Mouse (Mus musculus): ENCODE measurements around the gene Ccnb1ip1. TPM values are rescaled to one million over a fixed set of nuclear protein-coding genes. Genes with fewer than 3 reads are reported as not detected.
"Not testable (repeated sequence)": the region's sequence is repeated elsewhere in the genome, so short reads cannot be mapped to it uniquely, and the experiment has no call there.

Ccnb1ip1 gene
- not detected in 2 replicates for total RNA-seq (2017)

DNA sequence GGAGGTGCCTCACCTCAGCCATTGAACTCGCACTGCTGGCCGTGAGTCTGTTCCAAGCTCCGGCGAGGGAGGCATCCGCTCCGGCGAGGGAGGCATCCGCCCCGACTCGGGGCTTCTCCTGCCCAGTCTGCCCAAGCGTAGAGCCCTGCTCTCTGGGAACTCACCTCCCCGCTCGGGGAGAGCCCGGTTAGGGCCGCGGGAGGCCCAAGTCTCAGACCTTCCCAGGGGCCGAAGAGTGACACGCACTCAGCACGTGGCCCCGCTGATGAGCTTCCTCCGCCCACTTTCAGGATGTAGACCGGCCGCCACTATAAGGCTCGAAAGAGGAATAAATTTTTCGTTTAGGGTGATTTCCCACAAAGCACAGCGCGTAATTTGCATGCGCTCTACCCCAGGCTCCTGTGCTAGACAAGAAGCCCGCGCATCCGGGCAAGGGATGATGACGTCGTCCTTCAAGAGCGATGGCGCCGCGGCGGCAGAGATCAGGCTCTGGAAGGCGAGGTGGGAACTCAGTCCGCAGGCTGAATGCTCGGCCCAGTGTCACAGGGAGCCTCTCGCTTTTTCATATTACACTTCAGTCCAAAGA, at the start of gene Ccnb1ip1, which contains the start of gene Parp2:
TSS of gene Ccnb1ip1 (minus strand) at position 246 of the 586 bp plus-strand sequence.
TSS of gene Parp2 (plus strand) at position 355 of the 586 bp plus-strand sequence.
- ATAC-seq (replicated peaks in 1 of 2; ENCODE audit: insufficient read depth in 1 of 2, low FRiP score in 2 of 2, low TSS enrichment in 1 of 2, low read depth in 1 of 2, poor library complexity in 2 of 2, severe bottlenecking in 2 of 2) = peak; percentile 97 to 99

- no peak for ATAC-seq (replicated peaks in 1 of 2; ENCODE audit: insufficient read depth in 1 of 2, low FRiP score in 2 of 2, low TSS enrichment in 1 of 2, low read depth in 1 of 2, poor library complexity in 2 of 2, severe bottlenecking in 2 of 2)
Observed at GRCm38 (mm10) chr14:50855788-50856187, 48.3 kb upstream of the Ccnb1ip1 start.

GRCm38 (mm10) chr14:50837236-50837635, 29.7 kb upstream of the Ccnb1ip1 start:
- ATAC-seq (replicated peaks in 1 of 2; ENCODE audit: insufficient read depth in 1 of 2, low FRiP score in 2 of 2, low TSS enrichment in 1 of 2, low read depth in 1 of 2, poor library complexity in 2 of 2, severe bottlenecking in 2 of 2) = no peak

DNA sequence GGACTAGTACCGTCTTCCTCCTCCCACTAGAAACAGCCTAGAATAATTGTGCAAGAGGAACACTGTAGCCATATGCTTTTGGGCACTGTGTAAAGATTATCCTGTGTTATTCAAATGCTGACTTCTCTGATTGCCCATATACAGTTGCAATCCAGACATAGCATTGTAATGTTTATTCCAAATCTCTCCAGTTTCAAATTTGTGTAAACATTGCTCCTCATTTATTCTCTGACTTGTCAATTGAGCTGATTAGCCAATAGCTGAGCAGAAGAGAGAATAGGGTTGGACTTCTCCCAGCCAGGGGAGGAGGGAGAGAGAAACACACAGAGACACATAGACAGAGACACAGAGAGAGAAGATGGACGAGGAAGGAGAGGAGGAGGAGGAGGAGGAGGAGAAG, 26.9 kb upstream of the Ccnb1ip1 start:
- no peak for ATAC-seq (replicated peaks in 1 of 2; ENCODE audit: insufficient read depth in 1 of 2, low FRiP score in 2 of 2, low TSS enrichment in 1 of 2, low read depth in 1 of 2, poor library complexity in 2 of 2, severe bottlenecking in 2 of 2)

DNA sequence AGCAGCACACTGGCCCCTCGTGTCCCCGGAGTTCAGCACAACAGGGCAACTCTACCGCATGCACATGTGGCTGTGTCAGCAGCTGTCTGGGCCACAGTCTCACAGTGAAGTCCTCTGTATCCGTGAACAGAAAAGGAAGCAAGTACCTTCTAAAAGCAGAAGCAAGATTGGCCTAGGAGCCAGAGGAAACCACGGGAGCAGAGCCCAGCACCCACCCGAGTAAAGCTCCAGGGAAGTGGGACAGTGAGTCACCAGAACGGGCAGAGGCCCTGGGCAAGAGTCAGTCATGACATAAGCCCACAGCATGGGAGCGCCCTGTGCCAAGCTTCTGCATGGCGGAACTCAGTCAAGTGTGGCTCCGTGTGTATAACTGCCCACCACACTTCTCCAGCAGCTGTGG, 26.4 kb upstream of the Ccnb1ip1 start:
- ATAC-seq (replicated peaks in 1 of 2; ENCODE audit: insufficient read depth in 1 of 2, low FRiP score in 2 of 2, low TSS enrichment in 1 of 2, low read depth in 1 of 2, poor library complexity in 2 of 2, severe bottlenecking in 2 of 2) = peak; percentile 93 to 95

DNA sequence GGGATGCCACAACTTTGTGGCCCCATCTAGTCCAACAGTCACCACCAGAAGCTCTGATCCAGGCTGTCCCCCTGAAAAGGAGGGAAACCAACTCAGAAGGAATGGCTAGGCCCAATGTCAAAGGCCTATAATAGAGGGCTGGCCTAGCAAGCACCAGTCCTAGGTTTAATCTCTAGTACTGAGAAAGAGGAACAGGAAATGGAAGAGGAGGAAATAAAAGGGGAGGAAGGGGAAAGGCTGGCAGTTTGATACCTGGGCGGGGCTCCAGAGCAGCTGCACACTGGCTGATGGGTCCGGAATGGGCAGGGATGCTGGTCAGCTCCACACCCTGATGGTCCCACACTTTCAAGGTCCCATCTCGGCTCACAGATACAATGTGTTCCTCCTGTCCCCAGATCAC, 22.3 kb upstream of the Ccnb1ip1 start:
- ATAC-seq (replicated peaks in 1 of 2; ENCODE audit: insufficient read depth in 1 of 2, low FRiP score in 2 of 2, low TSS enrichment in 1 of 2, low read depth in 1 of 2, poor library complexity in 2 of 2, severe bottlenecking in 2 of 2) = no peak; a peak in 1 of 4 replicates

DNA sequence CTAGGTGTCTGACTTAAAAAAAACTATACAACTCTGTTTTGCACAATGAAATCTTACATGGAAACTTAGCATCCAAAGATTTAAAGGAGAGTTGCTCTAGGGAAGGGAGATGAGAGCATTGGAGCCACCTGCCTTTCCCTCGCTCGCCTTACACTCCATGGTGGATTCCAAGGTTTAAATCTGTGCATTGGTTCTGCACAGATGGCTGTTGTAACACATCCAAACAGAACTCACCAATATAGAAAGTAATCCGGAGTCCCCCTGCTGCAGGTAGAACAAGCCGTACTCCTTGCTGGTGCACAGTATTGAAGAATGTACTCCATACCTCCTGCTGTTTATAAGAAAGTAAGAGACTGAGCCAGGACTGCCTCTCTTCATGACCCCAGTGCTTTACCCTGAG, 19.0 kb upstream of the Ccnb1ip1 start:
- no peak for ATAC-seq (replicated peaks in 1 of 2; ENCODE audit: insufficient read depth in 1 of 2, low FRiP score in 2 of 2, low TSS enrichment in 1 of 2, low read depth in 1 of 2, poor library complexity in 2 of 2, severe bottlenecking in 2 of 2)

DNA sequence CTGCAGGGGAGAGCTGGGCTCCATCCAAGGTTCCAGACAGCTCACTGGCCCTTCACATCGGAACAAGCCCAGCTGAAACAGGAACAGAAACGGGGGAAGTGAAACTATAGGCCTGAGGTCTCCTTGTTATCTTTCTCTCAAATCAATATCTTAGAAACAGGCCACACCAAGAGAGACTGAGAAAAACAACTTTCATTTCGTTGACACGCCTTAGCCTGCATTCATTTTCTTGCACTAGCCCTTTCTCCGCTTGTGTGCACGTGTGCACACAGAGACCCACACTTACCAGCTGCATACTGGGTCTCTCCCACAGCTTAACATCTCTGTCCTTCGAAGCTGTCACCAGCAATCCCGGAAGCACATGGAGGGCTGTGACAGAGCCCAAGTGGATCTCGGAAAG, 16.7 kb upstream of the Ccnb1ip1 start:
- ATAC-seq (replicated peaks in 1 of 2; ENCODE audit: insufficient read depth in 1 of 2, low FRiP score in 2 of 2, low TSS enrichment in 1 of 2, low read depth in 1 of 2, poor library complexity in 2 of 2, severe bottlenecking in 2 of 2) = peak; percentile 83 to 85

DNA sequence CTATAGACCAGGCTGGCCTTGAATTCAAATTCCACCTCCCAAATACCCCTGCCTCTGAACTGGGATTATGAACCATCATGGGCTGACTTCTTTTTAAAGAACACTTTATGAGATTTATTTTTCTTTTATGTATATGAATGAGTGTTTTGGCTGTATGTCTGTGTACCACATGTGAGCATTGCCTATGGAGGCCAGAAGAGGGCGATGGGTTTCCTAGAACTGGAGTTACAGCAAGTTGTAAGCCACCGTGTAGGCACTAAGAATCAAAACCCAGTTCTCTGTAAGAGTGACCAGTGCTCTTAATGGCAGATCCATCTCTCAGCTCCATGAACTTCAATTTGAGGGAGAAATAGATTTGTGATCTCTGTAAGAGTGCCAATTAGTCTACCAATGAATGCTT, 15.7 kb upstream of the Ccnb1ip1 start:
- no peak for ATAC-seq (replicated peaks in 1 of 2; ENCODE audit: insufficient read depth in 1 of 2, low FRiP score in 2 of 2, low TSS enrichment in 1 of 2, low read depth in 1 of 2, poor library complexity in 2 of 2, severe bottlenecking in 2 of 2)

- ATAC-seq (replicated peaks in 1 of 2; ENCODE audit: insufficient read depth in 1 of 2, low FRiP score in 2 of 2, low TSS enrichment in 1 of 2, low read depth in 1 of 2, poor library complexity in 2 of 2, severe bottlenecking in 2 of 2) = no peak
Observed at GRCm38 (mm10) chr14:50813060-50813459, 5.5 kb upstream of the Ccnb1ip1 start.

GRCm38 (mm10) chr14:50806469-50806868, 1.1 kb downstream of the Ccnb1ip1 start:
- not testable (repeated sequence) for ATAC-seq (replicated peaks in 1 of 2; ENCODE audit: insufficient read depth in 1 of 2, low FRiP score in 2 of 2, low TSS enrichment in 1 of 2, low read depth in 1 of 2, poor library complexity in 2 of 2, severe bottlenecking in 2 of 2)

- ATAC-seq (replicated peaks in 1 of 2; ENCODE audit: insufficient read depth in 1 of 2, low FRiP score in 2 of 2, low TSS enrichment in 1 of 2, low read depth in 1 of 2, poor library complexity in 2 of 2, severe bottlenecking in 2 of 2) = no peak
Observed at GRCm38 (mm10) chr14:50804683-50805082, 2.8 kb downstream of the Ccnb1ip1 start.

DNA sequence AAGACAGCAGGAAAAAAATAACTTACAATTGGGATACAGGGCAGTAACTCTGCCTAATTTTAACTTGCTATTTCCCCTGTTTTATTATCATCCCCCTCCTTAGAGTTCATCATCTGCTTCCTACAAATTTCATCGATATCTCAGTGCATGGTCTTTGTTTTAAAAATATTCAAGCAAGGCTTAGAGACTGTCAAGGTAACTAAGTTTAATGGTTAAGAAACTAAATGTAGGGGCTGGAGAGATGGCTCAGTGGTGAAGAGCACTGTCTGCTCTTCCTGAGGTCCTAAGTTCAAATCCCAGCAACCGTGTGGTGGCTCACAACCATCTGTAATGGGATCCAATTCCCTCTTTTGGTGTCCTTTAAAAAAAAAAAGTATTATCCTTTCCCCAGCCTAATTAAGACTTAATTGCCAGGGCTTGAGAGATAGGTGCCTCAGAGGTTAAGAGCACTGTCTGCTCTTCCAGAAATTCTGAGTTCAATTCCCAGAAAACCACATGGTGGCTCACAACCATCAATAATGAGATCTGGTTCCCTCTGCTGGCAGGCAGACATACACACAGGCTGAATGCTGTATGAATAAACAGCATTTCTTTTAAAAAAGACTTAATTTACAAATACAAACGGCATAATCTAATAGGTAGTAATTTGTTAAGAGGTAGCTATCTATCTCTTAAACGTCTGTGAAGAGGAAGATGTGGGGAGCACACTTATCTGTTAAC, 4.5 kb downstream of the Ccnb1ip1 start:
- ATAC-seq (replicated peaks in 1 of 2; ENCODE audit: insufficient read depth in 1 of 2, low FRiP score in 2 of 2, low TSS enrichment in 1 of 2, low read depth in 1 of 2, poor library complexity in 2 of 2, severe bottlenecking in 2 of 2) = no peak

GRCm38 (mm10) chr14:50802441-50802840, 5.1 kb downstream of the Ccnb1ip1 start:
- no peak for ATAC-seq (replicated peaks in 1 of 2; ENCODE audit: insufficient read depth in 1 of 2, low FRiP score in 2 of 2, low TSS enrichment in 1 of 2, low read depth in 1 of 2, poor library complexity in 2 of 2, severe bottlenecking in 2 of 2)

- ATAC-seq (replicated peaks in 1 of 2; ENCODE audit: insufficient read depth in 1 of 2, low FRiP score in 2 of 2, low TSS enrichment in 1 of 2, low read depth in 1 of 2, poor library complexity in 2 of 2, severe bottlenecking in 2 of 2) = peak; percentile 59 to 75; a peak in 3 of 4 replicates
Observed at GRCm38 (mm10) chr14:50799502-50800259, 7.9 kb downstream of the Ccnb1ip1 start.

DNA sequence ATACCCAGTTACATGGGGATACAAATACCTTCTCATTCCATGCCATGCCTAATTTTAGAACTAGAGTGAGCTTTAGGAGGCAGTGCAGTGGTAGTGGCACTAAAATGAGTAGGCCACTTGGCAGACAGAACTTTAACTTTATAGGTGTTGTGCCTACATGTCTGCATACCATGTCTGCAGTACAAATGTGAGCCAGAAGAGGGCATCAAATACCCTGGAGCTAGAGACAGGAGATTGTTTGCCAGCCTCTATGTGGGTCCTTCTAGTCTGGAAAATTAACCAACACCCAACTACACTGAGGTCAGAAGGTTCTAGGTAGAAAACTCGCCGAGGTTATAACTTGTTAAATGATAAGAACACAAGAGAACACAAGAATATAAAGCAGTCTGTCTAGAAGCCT, 9.0 kb downstream of the Ccnb1ip1 start:
- ATAC-seq (replicated peaks in 1 of 2; ENCODE audit: insufficient read depth in 1 of 2, low FRiP score in 2 of 2, low TSS enrichment in 1 of 2, low read depth in 1 of 2, poor library complexity in 2 of 2, severe bottlenecking in 2 of 2) = 0 out of 4 replicates have a peak, but pooled peaks have one; percentile 34 to 44

GRCm38 (mm10) chr14:50796464-50796863, 11.1 kb downstream of the Ccnb1ip1 start:
- no peak for ATAC-seq (replicated peaks in 1 of 2; ENCODE audit: insufficient read depth in 1 of 2, low FRiP score in 2 of 2, low TSS enrichment in 1 of 2, low read depth in 1 of 2, poor library complexity in 2 of 2, severe bottlenecking in 2 of 2)

- ATAC-seq (replicated peaks in 1 of 2; ENCODE audit: insufficient read depth in 1 of 2, low FRiP score in 2 of 2, low TSS enrichment in 1 of 2, low read depth in 1 of 2, poor library complexity in 2 of 2, severe bottlenecking in 2 of 2) = no peak
Observed at GRCm38 (mm10) chr14:50795965-50796364, 11.6 kb downstream of the Ccnb1ip1 start.
